Mouse (Mus musculus) mesoderm, embryonic 11.5 days (tissue): ENCODE measurements at regions not wholly inside any gene's neighbourhood (a gene's known extent, or its start where the extent isn't known, plus 50 kb on each side); places are given as distances from the start of the nearest gene placed in this dataset.

Experiments
- DNase-seq: peaks from one replicate; pipeline ENCODE4 v3.0.0-alpha.2; 2012; ENCODE audit warnings: low read depth, low spot score

GRCm38 (mm10) chr15:62195440-62195839, 1272.6 kb upstream of the A1bg start:
- DNase-seq, result no peak

DNA sequence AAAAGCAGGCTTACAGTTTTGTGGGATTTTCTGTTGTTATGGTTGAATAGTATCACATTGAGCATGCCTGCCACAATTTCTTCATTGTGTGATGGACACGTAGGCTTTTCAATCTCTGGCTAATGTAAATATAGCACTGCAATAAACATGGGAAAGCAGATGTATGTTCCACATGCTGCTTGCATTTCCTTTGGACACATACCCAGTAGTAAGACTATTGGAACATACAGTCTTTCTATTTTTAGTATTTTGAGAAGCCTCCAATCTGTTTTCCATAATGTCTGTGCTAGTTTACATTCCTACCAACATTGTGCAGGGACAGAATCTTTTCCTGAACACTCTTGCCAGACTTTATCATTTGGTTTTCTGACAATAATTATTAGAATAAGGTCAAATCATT, 1269.9 kb upstream of the A1bg start:
- no peak for DNase-seq

GRCm38 (mm10) chr15:62191641-62192040, 1268.8 kb upstream of the A1bg start:
- DNase-seq, result no peak

- DNase-seq, result no peak
Observed at GRCm38 (mm10) chr15:62190977-62191614, 1268.3 kb upstream of the A1bg start.

DNA sequence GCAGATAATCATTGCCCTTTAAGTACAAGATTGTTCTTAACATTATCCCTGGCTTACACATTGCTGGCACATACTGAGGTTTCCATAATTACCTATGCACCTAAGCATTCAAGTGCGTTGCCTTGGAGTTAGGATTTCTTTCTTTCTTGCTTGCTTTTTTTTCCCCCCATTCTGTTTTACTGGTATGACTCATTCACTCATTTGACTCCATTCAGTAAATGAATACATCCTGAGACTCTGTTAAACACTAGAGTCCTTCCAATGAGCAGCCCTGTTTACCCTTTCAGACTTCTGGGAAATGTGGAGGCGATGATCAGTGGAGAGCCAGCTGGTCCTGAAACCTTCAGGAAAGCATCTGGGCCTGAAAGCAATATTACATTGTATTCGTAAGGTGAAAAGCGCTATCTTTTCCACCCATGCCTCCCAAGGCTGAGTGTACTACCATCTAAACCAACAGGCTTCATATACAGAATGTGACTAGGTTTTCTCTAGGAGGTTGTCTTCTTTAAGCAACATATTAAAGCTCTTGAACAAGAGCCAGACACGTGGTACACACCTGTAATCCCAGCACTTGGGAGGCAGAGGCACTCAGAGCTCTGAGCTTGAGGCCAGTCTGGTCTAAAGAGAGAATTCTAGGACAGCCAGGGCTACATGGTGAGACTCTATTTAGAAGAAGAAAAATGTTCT, 1267.6 kb upstream of the A1bg start:
- DNase-seq, result no peak

- no peak for DNase-seq
Observed at GRCm38 (mm10) chr15:62189565-62190181, 1266.9 kb upstream of the A1bg start.

GRCm38 (mm10) chr15:62186548-62186947, 1263.7 kb upstream of the A1bg start:
- no peak for DNase-seq

DNA sequence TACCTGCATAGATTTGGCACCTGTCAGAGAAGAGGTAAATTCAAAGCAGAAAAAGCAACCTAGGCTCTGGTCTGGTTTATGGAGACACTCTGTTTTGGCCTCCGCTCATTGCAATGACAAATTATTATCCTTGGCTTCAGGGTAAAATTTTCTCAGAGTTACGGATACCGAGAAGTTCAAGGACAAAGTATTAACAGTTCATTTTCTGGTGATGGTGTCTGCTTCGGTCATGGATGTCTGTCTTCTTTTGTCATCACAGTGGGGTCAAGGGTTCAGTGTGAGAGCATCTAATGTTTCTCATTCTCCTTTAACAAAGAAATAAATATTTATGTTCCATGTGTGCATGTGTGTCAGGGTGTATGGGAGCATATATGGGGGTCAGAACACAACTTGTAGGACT, 1261.0 kb upstream of the A1bg start:
- DNase-seq, result no peak

DNA sequence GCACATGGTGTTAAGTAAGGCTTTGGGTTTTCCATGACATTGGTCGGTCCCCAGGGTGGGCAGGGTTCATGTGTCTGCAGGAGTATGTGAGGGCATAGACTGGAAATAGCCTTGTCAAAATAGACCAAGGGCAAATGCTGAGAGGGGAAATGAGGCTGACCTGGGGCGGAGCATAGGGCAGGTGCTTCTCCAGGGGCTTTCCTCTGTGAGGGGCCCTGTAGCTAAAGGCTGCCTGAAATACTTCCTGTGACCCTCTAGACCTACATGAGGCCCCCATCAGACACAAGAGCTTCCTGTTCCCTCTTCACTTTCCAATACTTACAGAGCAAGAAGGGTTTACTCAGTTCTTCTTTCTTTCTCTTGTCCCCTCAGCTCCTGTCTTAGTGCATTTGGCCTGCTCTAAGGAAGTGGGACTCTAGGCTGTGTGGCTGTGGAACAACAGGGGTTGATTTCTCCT, 1258.7 kb upstream of the A1bg start:
- no peak for DNase-seq

DNA sequence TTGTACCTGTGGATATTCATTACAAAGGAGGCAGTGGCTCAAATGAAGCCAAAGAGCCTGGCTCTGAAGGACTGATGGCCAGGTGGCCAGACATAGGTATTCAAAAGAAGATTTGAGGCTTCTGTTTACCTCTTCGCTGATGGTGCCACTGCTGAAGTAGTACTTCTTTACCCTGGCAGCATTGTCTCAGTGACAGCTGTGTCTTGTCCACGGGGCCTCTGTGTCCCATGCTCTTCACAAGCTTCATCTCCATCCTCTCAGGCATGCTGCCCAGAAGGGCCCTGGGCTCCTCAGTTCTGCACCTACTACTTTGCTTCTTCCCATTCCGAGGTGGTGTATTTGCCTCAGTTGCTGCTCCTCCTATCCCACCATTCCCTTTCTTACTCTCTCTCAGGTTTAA, 1257.9 kb upstream of the A1bg start:
- DNase-seq, result no peak

GRCm38 (mm10) chr15:62179801-62180200, 1257.0 kb upstream of the A1bg start:
- DNase-seq, result no peak

DNA sequence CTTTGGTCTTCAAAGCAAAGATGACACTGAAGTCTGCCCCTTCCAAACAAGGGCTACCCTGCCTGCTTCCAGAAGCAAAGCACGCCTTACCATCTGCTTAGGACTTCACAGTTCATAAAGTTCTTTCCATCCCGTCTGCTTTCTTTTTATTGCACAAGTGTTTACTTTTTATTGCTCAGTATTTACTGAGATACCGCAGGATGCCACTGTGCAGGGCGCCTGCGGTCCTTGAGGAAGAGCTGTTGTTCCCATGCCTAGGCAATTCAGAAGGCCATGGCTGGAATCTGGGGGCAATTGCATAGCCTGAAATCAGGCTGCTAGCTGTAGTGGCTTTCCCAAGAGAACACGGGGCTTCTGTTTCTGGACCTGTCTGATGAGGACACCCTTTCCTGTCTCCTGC, 1255.8 kb upstream of the A1bg start:
- no peak for DNase-seq

GRCm38 (mm10) chr15:62177768-62178410, 1255.1 kb upstream of the A1bg start:
- DNase-seq, result no peak

GRCm38 (mm10) chr15:62176076-62176475, 1253.3 kb upstream of the A1bg start:
- DNase-seq, result no peak

GRCm38 (mm10) chr15:62173633-62174543, 1251.1 kb upstream of the A1bg start:
- no peak for DNase-seq

- no peak for DNase-seq
Observed at GRCm38 (mm10) chr15:62171632-62172031, 1248.8 kb upstream of the A1bg start.

DNA sequence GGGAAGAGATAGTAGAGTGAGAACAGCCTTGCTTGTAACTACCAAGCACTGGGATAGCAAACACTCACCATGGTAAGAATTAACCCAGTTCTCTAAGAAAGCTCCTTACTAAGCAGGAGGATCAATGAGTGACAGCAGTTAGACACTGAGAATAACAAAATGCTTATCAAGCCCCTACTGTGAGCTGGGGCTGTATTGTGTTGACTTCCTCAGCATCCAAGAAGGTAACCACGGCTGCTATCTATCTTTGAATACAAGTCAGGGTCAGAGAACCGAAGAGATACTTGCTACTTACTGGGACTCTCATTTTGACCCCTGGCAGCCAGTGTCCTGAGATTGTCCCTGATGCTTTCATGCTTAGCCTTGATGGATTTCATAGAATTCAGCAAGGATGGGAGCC, 1248.4 kb upstream of the A1bg start:
- DNase-seq, result no peak

- no peak for DNase-seq
Observed at GRCm38 (mm10) chr15:62170337-62170736, 1247.5 kb upstream of the A1bg start.

- DNase-seq, result no peak
Observed at GRCm38 (mm10) chr15:62169591-62170019, 1246.8 kb upstream of the A1bg start.

- no peak for DNase-seq
Observed at GRCm38 (mm10) chr15:62168958-62169590, 1246.3 kb upstream of the A1bg start.

- DNase-seq, result no peak
Observed at GRCm38 (mm10) chr15:62168522-62168921, 1245.7 kb upstream of the A1bg start.
